Mouse (Mus musculus): ENCODE data around the gene Rgs1.

Gene Rgs1

DNA sequence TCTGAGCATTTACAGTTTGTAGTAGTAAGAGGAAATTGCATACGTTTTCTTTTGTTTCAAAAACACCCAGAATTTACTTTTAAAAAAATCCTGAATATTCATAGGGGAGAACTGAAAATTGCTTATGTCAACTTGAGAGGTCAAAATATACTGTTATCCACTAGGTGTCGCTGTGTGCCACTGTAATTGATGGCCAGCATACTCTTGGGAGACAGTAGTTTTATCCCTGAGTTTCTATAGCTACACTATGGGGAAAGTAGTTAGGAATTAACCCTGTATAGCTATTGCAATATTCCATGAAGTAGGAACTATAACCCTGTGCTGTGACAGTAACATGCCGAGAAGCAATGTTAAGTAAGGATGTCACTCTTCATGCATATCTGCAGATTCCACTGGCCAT lies 51.4 kb downstream of the Rgs1 start:
- DNase-seq (ENCODE audit: low spot score in 2 of 2): no peak

Measured in urinary bladder, postnatal 4 days (tissue).